Mouse (Mus musculus) layer of hippocampus, postnatal 36 days (tissue): ENCODE measurements at regions not wholly inside any gene's neighbourhood (a gene's known extent, or its start where the extent isn't known, plus 50 kb on each side); places are given as distances from the start of the nearest gene placed in this dataset.

Source experiments
- DNase-seq, 2 experiments: peaks; one replicate each; pipeline ENCODE4 v3.0.0; 2022

GRCm38 (mm10) chr8:36364567-36365231, 599.1 kb downstream of the Gm19410 start:
- no peak for DNase-seq

GRCm38 (mm10) chr8:36365945-36366344, 600.4 kb downstream of the Gm19410 start:
- no peak for DNase-seq

GRCm38 (mm10) chr8:36376579-36377350, 611.2 kb downstream of the Gm19410 start:
- DNase-seq: no peak

DNA sequence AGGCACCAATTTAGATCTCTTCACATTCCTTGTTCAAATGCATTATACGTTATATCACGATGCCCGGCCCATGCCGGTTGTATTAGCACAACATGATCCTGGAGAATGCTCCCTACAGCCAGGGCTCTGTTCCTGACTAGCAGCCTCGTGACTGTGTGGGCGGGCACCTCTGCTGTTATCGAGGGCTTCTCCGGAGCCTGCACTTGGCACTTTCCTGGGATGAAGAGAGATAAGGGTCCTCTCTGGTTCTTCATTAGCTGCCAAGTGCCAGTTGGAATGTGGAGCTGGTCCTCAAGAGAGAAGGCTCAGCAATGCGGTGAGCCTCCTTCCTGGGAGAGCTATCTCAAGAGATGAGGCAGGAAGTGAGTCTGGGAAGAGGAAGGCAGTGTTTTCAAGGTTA, 598.9 kb upstream of the AI429214 start:
- no peak for DNase-seq

DNA sequence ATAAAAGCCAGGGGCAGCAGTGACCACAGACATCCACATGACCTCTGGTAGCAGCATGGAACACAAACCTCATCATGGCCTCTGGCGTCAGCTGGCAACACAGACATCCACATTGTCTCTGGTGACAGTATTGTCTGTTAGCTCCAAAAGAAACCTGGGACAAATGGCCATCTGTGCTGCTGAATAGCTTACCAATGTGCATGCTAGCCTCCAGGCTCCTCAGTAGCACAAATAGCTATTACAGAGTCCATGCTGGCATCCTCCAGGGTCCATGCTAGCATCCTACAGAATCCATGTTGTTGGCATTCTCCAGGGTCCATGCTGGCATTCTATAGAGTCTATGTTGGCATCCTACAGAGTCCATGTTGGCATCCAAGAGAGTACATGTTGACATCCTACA, 596.9 kb upstream of the AI429214 start:
- DNase-seq: no peak

GRCm38 (mm10) chr8:36406706-36407105, 586.7 kb upstream of the AI429214 start:
- DNase-seq: peak; percentile 12 to 17
